Mouse (Mus musculus): ENCODE results near the gene Trim54. TPM values are rescaled to one million over a fixed set of nuclear protein-coding genes. Genes with fewer than 3 reads are reported as not detected.

Gene Trim54
- not detected for total RNA-seq (2023)

DNA sequence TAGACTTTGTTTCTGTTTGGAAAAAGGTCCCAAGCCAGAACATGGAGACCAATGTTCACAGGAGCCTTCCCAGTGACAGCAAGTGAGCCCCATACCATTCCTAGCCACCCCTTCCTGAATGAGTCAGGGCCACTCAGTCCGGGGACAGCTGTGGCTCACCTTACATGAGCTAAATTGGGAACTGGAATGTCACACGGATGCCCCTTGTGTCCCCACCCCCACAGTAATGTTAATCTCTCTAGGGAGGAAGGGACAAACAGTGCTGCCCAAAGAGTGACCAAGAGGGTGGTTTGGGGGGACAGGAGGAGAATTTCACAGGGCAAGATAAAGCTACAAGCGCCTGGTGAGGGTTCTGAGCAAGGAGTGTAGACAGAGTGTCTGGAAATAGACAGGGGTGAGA lies at the start of gene Trim54:
Gene Trim54, plus strand, starts transcription at position 359 of the 400 bp plus-strand sequence.

DNA sequence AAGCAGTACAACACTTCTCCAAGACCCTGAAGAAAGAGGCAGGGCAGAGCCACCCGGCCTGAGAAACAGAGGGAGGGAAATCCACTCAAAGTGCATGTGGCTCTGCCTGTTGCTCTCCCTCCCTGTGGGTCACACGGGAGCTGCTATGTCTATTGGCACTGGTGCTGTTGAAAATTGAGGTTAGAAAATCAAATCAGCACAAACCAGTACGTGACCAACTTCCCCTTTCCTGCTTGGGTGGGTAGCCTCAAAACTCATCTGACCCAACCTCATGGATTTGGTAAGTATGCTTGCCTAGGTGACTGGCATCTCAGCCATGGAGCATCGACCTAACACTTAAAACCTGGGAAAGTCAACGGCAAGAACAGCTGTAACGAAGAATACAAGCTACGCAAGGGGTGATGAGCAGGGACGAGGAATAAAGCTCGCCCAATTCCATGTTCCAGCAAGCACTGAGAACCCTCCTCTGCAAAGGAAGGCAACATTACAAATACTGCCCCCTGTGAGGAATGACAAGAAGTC lies 10.6 kb upstream of the Trim54 start, which contains the start of gene Dnajc5g:
Gene Dnajc5g, plus strand, starts transcription at position 472 of the 522 bp plus-strand sequence.

DNA sequence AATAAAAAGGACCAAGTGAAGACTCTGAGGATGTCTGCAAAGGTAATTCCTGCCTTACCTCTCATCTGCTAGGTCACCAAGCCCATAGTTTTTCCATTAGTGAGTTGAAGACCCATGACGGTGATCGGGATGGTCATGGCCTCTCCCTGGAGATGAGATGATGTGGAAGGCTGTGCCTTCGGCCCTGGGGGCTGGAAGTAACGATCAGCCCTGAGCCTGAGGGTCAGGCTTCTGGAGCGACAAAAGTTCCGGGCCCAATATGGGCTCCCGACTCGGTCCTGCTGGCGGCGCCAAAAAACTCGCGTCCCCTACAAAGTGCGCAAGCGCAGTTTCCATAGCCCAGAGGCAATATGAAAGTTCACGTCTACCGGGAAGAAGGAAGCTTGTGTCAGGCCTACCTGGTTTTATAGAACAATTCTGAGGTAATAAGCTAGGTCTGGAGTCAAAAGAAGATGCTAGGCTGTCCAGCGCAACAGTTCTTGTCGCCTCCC lies 8.5 kb upstream of the Trim54 start, which contains the start of gene Slc30a3:
Gene Slc30a3, minus strand, starts transcription at position 238 of the 491 bp plus-strand sequence.

DNA sequence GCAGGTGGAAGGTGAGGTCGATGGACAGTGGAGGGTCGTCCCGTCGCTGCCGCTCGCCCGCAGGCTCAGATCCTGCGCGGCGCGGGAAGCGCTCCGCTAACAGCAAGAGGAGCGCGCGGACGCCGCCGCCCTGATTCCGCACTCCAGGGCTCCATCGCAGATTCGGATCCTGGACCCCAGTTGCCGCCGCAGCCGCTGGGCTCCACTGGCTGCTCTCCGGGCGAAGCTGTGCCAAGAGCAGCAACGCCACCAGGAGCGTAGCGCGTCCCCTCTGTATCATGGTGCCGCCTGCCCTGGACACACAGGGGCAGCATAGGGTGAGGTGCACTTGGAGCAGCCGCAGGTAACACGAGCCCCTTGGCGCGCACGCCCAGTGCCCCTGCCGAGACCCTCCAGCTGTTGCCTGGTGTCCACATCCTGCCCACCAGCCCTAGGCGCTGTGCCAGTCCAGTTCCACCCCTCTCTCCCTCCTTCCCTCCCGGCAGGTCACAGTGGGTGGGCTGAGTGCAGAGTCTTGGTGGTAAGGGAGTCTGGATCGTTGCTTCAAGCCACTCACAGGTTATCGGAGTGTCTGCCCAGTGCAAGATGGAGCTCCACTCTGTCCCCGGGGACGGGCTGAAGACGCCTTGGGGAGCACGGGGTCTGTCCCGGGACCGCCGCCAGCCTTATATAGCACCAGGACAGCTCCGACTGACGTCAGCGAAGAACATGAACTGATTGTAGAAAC lies 21.9 kb downstream of the Trim54 start, which contains the start of gene Ucn:
Gene Ucn, minus strand, starts transcription at position 589 of the 727 bp plus-strand sequence.

DNA sequence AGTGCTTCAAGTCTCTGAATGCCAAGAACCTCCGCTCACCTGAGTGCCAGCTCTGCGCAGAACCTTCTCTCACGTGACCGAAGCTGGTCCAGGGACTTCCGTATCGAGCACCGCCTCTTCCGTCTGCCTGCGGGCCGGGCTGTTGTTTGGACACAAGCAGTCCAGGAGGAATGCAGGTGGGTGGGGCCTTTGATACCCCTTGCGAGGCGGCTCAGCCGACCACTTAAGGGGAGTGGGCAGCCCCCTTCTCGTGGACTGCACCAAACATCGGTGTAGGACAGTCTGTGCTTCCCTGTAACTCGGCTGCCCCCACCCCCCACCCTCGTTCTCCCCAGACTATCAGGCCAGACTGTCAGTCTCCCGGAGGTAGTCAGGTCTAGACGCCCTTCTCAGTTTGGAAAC lies 37.6 kb downstream of the Trim54 start, which contains the start of gene Mpv17:
Gene Mpv17, minus strand, starts transcription at position 100 of the 402 bp plus-strand sequence.

DNA sequence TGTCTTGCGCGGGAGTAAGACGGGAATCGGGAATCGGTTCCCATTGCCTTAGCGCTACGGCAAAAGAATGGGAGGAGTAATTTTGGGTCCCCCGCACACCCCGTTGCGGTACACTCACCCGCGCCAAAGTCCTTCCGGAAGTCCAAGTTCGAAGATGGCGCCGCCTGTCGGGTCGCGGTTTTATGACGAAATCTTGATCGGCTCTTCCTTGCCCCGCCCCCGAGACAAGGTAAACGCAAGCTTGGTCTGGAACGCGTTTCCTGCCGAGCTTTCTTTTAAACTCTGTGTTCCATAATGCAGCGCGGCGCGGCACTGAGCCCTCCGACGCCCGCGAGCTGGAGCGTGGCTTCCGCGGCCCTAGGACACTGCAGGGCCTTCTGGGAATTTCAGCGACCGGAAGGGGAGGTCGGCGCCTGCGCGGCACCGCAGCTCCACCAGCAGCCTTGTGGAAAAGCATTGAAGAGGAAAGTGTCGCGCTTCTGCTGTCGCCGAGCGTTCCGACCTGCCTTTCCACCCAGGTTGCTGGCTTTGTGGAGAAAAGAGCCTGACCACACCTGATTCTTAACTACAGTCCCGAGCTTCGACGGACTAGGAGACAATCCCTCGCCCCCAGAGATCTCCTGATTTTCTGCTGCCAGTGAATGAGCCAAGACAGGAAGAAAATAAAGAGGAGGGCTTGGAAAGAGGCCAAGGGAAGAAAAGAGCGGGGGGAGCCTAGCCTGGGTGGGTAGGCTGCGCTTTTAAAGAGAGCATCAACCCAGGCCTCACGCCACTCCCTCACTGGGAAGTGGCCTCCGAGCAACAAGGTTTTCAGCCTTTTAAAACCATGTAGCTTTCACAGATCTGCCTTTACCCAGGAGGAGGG lies 63.5 kb downstream of the Trim54 start, which contains the start of the genes Gm29609 and Gtf3c2:
Gene Gm29609, minus strand, starts transcription at position 146 of the 865 bp plus-strand sequence.
Gene Gtf3c2, minus strand, starts transcription at position 379 of the 865 bp plus-strand sequence.

Other genes with a start within 250 kb of the Trim54 start
- 36.4 TPM for gene Tmem214, start 248.7 kb upstream of the Trim54 start, total RNA-seq (2023)
- gene Agbl5, start 228.0 kb upstream of the Trim54 start, total RNA-seq (2023) = 13.4 TPM
- gene Ost4, start 208.9 kb upstream of the Trim54 start, total RNA-seq (2023) = 142 TPM
- gene Emilin1, start 203.3 kb upstream of the Trim54 start, total RNA-seq (2023) = 4.6 TPM
- 19.2 TPM for gene Khk, start 195.3 kb upstream of the Trim54 start, total RNA-seq (2023)
- not detected for gene Cgref1, start 171.1 kb upstream of the Trim54 start, total RNA-seq (2023)
- 180 TPM for gene Preb, start 156.4 kb upstream of the Trim54 start, total RNA-seq (2023)
- gene Tcf23, start 148.1 kb upstream of the Trim54 start, total RNA-seq (2023) = not detected
- gene Atraid, start 68.4 kb upstream of the Trim54 start, total RNA-seq (2023) = 26.5 TPM
- gene Slc5a6, start 67.8 kb upstream of the Trim54 start, total RNA-seq (2023) = 8.3 TPM
- 53.8 TPM for gene Cad, start 61.9 kb upstream of the Trim54 start, total RNA-seq (2023)
- not detected for gene Dnajc5g, start 10.4 kb upstream of the Trim54 start, total RNA-seq (2023)
- not detected for gene Slc30a3, start 8.5 kb upstream of the Trim54 start, total RNA-seq (2023)
- gene Ucn, start 22.1 kb downstream of the Trim54 start, total RNA-seq (2023) = not detected
- gene Mpv17, start 37.5 kb downstream of the Trim54 start, total RNA-seq (2023) = 16.1 TPM
- gene Gm29609, start 63.2 kb downstream of the Trim54 start, total RNA-seq (2023) = 2.9 TPM
- gene Gtf3c2, start 63.4 kb downstream of the Trim54 start, total RNA-seq (2023) = 166 TPM
- 57.0 TPM for gene Snx17, start 76.5 kb downstream of the Trim54 start, total RNA-seq (2023)
- 43.7 TPM for gene Eif2b4, start 76.7 kb downstream of the Trim54 start, total RNA-seq (2023)
- 21.2 TPM for gene Zfp513, start 85.6 kb downstream of the Trim54 start, total RNA-seq (2023)
- 153 TPM for gene Ppm1g, start 104.0 kb downstream of the Trim54 start, total RNA-seq (2023)
- gene Nrbp1, start 124.2 kb downstream of the Trim54 start, total RNA-seq (2023) = 150 TPM
- gene Gm9970, start 124.5 kb downstream of the Trim54 start, total RNA-seq (2023) = not detected
- 25.8 TPM for gene Krtcap3, start 135.0 kb downstream of the Trim54 start, total RNA-seq (2023)
- gene Ift172, start 174.4 kb downstream of the Trim54 start, total RNA-seq (2023) = 16.6 TPM
- gene Fndc4, start 179.4 kb downstream of the Trim54 start, total RNA-seq (2023) = 1.3 TPM
- gene Gckr, start 180.7 kb downstream of the Trim54 start, total RNA-seq (2023) = not detected